Mouse (Mus musculus) lung, embryonic 15.5 days (tissue): ENCODE data around the gene Cym. TPM values are rescaled to one million over a fixed set of nuclear protein-coding genes. Genes with fewer than 3 reads are reported as not detected.

Experiments used
- ATAC-seq: fragments of 200-750 bp; cut with Nextera tagmentation; 2 replicates; pipeline ENCODE4 v1.8.0; 2017; ENCODE audit warnings: moderate number of reproducible peaks, borderline replicate concordance; ENCODE audit not compliant: low FRiP score, low TSS enrichment; ENCODE audit errors: extremely low read depth
- H3K27ac ChIP-seq: fragments of 300-500 bp; sonication (generic); 2 replicates; pipeline ENCODE4 v1.5.1; 2015; ENCODE audit warnings: moderate library complexity, mild to moderate bottlenecking, inconsistent platforms
- H3K27me3 ChIP-seq: fragments of 300-500 bp; sonication (generic); 2 replicates; pipeline ENCODE4 v1.6.1; 2015; ENCODE audit warnings: inconsistent platforms
- H3K36me3 ChIP-seq: fragments of 300-500 bp; sonication (generic); 2 replicates; pipeline ENCODE4 v1.6.1; 2015; ENCODE audit warnings: inconsistent platforms
- H3K4me1 ChIP-seq: fragments of 300-500 bp; sonication (generic); 2 replicates; pipeline ENCODE4 v1.6.1; 2015; ENCODE audit warnings: inconsistent platforms
- H3K4me2 ChIP-seq: fragments of 300-500 bp; sonication (generic); 2 replicates; pipeline ENCODE4 v1.6.1; 2015; ENCODE audit warnings: inconsistent platforms, mild to moderate bottlenecking, moderate library complexity
- H3K4me3 ChIP-seq: fragments of 300-500 bp; sonication (generic); 2 replicates; pipeline ENCODE4 v1.5.1; 2015; ENCODE audit warnings: mild to moderate bottlenecking, inconsistent platforms
- H3K9ac ChIP-seq: fragments of 300-500 bp; sonication (generic); 2 replicates; pipeline ENCODE4 v1.6.1; 2015; ENCODE audit warnings: inconsistent platforms
- H3K9me3 ChIP-seq: fragments of 300-500 bp; sonication (generic); 2 replicates; pipeline ENCODE4 v1.6.1; 2016; ENCODE audit warnings: inconsistent platforms
- WGBS: fragments of 180-500 bp; shearing (Covaris S2); methylation state at CpG from one replicate; pipeline ENCODE4 v1.1.7; 2015; 5-methylcytosine and 5-hydroxymethylcytosine counted together
- polyA plus RNA-seq: library from polyadenylated mRNA; unstranded; fragments of >200 nt; fragmentation: Nextera tagmentation; extraction: Ambion mirVana; gene quantifications from 2 replicates; pipeline ENCODE4 v1.2.1, GENCODE M21; 2015

Gene Cym
- polyA plus RNA-seq = 93.2 and 98.0 TPM in 2 replicates

GRCm38 (mm10) chr3:107221608-107222007 is at the start of gene Cym:
Cym (minus strand) TSS chr3:107221732.
- no peaks in the 10 kb centered on the region for H3K36me3 ChIP-seq
- no peak within 1 kb of the TSS for H3K4me3 ChIP-seq
- H3K27ac ChIP-seq = no peak within 1 kb of the TSS
- peak; percentile 35 for ATAC-seq
- H3K9ac ChIP-seq = no peak within 1 kb of the TSS
- no peak within 1 kb of the TSS for H3K4me2 ChIP-seq
- WGBS = 51% methylated on average over 10 of the region's 10 CpGs
- peaks cover 10% of the 10 kb centered on the region for H3K4me1 ChIP-seq
- H3K27me3 ChIP-seq = no peaks in the 10 kb centered on the region
- no peaks in the 10 kb centered on the region for H3K9me3 ChIP-seq

- ATAC-seq = no peak
- WGBS = 56% methylated on average over 2 of the region's 2 CpGs
- no peak overlapping the region for H3K4me2 ChIP-seq
These were observed 45.3 kb upstream of the Cym start for GRCm38 (mm10) chr3:107266814-107267345.

DNA sequence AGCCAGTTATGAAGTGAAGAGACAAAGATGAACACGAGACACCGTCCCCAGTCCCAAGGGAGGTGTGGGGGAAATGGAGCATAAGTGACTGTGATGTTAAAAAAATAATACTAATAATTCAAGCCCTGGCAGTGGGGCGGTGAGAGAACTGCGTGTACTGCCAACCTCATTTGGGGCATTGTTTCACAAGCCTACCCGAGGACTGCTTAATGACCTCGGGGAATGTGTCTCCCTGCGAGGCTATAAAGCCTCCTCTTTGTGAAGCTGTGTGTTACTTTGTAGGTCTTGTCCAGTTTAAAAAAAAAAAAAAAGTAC is 40.3 kb upstream of the Cym start:
- no peak for ATAC-seq
- no peak overlapping the region for H3K27ac ChIP-seq
- H3K27me3 ChIP-seq = no peaks in the 10 kb centered on the region
- no peak overlapping the region for H3K4me3 ChIP-seq
- H3K4me1 ChIP-seq = no peaks in the 10 kb centered on the region
- no peak overlapping the region for H3K9ac ChIP-seq
- no peaks in the 10 kb centered on the region for H3K9me3 ChIP-seq
- H3K36me3 ChIP-seq = no peaks in the 10 kb centered on the region
- 45% methylated on average over 7 of the region's 7 CpGs for WGBS
- H3K4me2 ChIP-seq = no peak overlapping the region

More at GRCm38 (mm10) chr3:107266814-107267345, 45.3 kb upstream of the Cym start:
- no peak overlapping the region for H3K9ac ChIP-seq
- no peaks in the 10 kb centered on the region for H3K4me1 ChIP-seq
- H3K27me3 ChIP-seq = no peaks in the 10 kb centered on the region
- no peak overlapping the region for H3K27ac ChIP-seq
- no peak overlapping the region for H3K4me3 ChIP-seq
- H3K36me3 ChIP-seq = no peaks in the 10 kb centered on the region
- no peaks in the 10 kb centered on the region for H3K9me3 ChIP-seq

- Histone ChIP-seq H3K27me3 (no peaks in the 10 kb centered on the region), H3K4me3 (no peak overlapping the region), H3K27ac (no peak overlapping the region), H3K4me1 (no peaks in the 10 kb centered on the region), H3K9ac (no peak overlapping the region), H3K36me3 (no peaks in the 10 kb centered on the region), H3K9me3 (no peaks in the 10 kb centered on the region), H3K4me2 (no peak overlapping the region)
- 46% methylated on average over 8 of the region's 8 CpGs for WGBS
- ATAC-seq = no peak
These were observed 39.7 kb upstream of the Cym start for GRCm38 (mm10) chr3:107260956-107261850.

- Histone ChIP-seq H3K36me3 (no peaks in the 10 kb centered on the region), H3K9me3 (no peaks in the 10 kb centered on the region), H3K27ac (no peak overlapping the region), H3K4me3 (no peak overlapping the region), H3K27me3 (no peaks in the 10 kb centered on the region), H3K4me2 (no peak overlapping the region), H3K4me1 (no peaks in the 10 kb centered on the region), H3K9ac (no peak overlapping the region)
- 61% methylated on average over 5 of the region's 5 CpGs for WGBS
- ATAC-seq = no peak
These were observed 36.4 kb upstream of the Cym start for GRCm38 (mm10) chr3:107257924-107258323.

DNA sequence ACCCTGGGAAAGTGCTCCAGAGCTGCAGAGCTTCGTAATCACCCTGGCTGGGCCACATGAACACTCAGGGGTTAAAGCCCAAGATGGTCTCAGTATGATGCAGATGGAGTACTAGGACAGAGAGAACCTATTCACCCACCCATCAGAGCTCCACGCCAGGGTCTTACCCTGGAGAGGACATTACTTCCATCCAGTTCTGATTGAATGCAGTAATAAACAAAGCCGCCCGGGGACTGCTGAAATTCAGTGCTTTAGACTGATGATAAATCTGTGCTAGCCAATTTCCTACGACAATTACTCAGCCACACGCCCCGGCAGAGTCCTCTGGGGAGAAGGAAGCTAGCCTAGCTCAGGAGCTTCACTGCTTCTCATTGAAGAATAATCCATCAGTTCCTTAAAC is 35.2 kb upstream of the Cym start:
- WGBS = 31% methylated on average over 7 of the region's 7 CpGs
- Histone ChIP-seq H3K4me3 (no peak overlapping the region), H3K4me1 (no peaks in the 10 kb centered on the region), H3K4me2 (no peak overlapping the region), H3K36me3 (no peaks in the 10 kb centered on the region), H3K27ac (no peak overlapping the region), H3K9ac (no peak overlapping the region), H3K9me3 (no peaks in the 10 kb centered on the region), H3K27me3 (no peaks in the 10 kb centered on the region)
- ATAC-seq = no peak

DNA sequence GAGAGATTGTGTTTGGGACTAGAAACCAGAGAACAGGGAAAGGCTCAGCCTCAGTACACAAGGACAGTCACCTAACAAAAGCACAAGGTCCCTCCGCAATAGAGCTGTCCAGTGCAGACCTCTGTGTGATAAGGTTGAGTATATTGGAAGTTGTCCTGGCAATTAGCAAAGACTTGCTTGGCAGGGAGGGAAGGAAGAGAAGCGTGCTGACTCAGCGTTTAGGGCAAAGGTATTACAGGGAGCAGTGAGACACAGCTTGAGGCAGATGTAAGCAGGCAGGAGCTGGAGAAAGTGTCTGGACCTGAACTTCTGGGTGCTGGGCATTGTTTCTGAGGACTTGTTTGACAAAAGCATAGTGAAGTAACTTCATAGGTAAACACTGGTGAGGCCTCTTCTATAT is 34.5 kb upstream of the Cym start:
- Histone ChIP-seq H3K4me2 (no peak overlapping the region), H3K9me3 (no peaks in the 10 kb centered on the region), H3K4me3 (no peak overlapping the region), H3K9ac (no peak overlapping the region), H3K36me3 (no peaks in the 10 kb centered on the region), H3K27ac (no peak overlapping the region), H3K4me1 (no peaks in the 10 kb centered on the region), H3K27me3 (no peaks in the 10 kb centered on the region)
- no peak for ATAC-seq
- WGBS = 74% methylated on average over 3 of the region's 3 CpGs

DNA sequence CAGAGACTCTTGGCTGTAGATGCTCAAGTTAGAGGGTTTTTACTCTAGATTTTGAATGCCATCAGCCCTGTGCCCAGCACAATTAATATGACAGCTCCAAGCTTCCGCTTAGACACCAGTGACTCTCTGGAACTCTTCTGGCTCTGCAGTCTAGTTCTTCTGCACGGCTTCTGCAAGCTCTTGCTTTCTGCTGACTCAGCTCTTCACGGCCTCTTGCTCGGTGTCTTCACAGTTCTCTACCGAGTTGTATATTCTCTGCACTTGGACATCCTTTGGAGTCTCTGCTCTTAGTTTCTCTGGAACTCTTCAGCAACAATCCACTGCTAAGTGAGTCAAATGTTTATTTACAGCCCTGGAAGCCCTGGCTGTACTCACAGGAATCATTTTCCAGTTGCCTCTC is 32.4 kb upstream of the Cym start:
- Histone ChIP-seq H3K4me3 (no peak overlapping the region), H3K27ac (no peak overlapping the region), H3K4me2 (no peak overlapping the region), H3K9me3 (no peaks in the 10 kb centered on the region), H3K36me3 (no peaks in the 10 kb centered on the region), H3K9ac (no peak overlapping the region), H3K27me3 (no peaks in the 10 kb centered on the region), H3K4me1 (no peaks in the 10 kb centered on the region)
- 76% methylated on average over 5 of the region's 5 CpGs for WGBS
- no peak for ATAC-seq

- Histone ChIP-seq H3K9me3 (no peaks in the 10 kb centered on the region), H3K4me2 (no peak overlapping the region), H3K4me1 (no peaks in the 10 kb centered on the region), H3K36me3 (no peaks in the 10 kb centered on the region), H3K27ac (no peak overlapping the region), H3K27me3 (no peaks in the 10 kb centered on the region), H3K9ac (no peak overlapping the region), H3K4me3 (no peak overlapping the region)
- 49% methylated on average over 4 of the region's 4 CpGs for WGBS
- peak; percentile 39; the same call in 1 of the 2 replicates for ATAC-seq
These were observed 30.5 kb upstream of the Cym start for GRCm38 (mm10) chr3:107252035-107252434.

GRCm38 (mm10) chr3:107250320-107250719 is 28.8 kb upstream of the Cym start:
- no peaks in the 10 kb centered on the region for H3K27me3 ChIP-seq
- WGBS = 17% methylated on average over 2 of the region's 2 CpGs
- H3K9ac ChIP-seq = no peak overlapping the region
- H3K27ac ChIP-seq = no peak overlapping the region
- H3K36me3 ChIP-seq = no peaks in the 10 kb centered on the region
- no peak overlapping the region for H3K4me2 ChIP-seq
- no peaks in the 10 kb centered on the region for H3K9me3 ChIP-seq
- H3K4me3 ChIP-seq = no peak overlapping the region
- no peak for ATAC-seq
- H3K4me1 ChIP-seq = no peaks in the 10 kb centered on the region

- 47% methylated on average over 3 of the region's 3 CpGs for WGBS
- Histone ChIP-seq H3K9me3 (no peaks in the 10 kb centered on the region), H3K4me1 (no peaks in the 10 kb centered on the region), H3K36me3 (no peaks in the 10 kb centered on the region), H3K4me3 (no peak overlapping the region), H3K27ac (no peak overlapping the region), H3K9ac (no peak overlapping the region), H3K27me3 (no peaks in the 10 kb centered on the region), H3K4me2 (no peak overlapping the region)
- no peak for ATAC-seq
These were observed 27.5 kb upstream of the Cym start for GRCm38 (mm10) chr3:107249042-107249441.

DNA sequence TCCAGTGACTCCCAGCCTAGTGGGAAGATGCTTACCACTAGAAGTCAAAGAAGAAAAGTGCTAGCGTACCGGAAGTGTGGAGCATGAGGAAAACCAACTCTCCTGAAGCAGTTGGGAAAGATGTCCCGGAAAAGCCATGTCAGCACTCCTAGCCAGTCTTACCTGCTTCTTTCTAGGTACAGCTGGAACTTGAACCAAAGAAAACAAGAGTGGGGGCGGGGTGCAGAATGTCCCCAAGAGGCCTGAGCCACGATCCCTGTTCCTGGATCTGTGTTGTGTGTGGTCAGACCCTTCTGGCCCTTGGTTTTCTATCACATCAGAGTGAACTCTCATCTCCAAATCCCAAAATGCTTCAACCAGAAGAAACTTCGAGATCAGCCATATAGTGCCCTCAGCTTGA is 25.3 kb upstream of the Cym start:
- no peaks in the 10 kb centered on the region for H3K36me3 ChIP-seq
- WGBS = 76% methylated on average over 6 of the region's 6 CpGs
- no peak overlapping the region for H3K4me3 ChIP-seq

More for the DNA sequence above, 25.3 kb upstream of the Cym start:
- Histone ChIP-seq H3K4me1 (0 out of 2 replicates have a peak, but pooled peaks cover under 1% of the 10 kb centered on the region), H3K27ac (no peak overlapping the region), H3K27me3 (no peaks in the 10 kb centered on the region), H3K4me2 (no peak overlapping the region), H3K9me3 (no peaks in the 10 kb centered on the region), H3K9ac (no peak overlapping the region)
- ATAC-seq = no peak
